Mouse (Mus musculus): ENCODE data around the gene Calhm2.

Calhm2 gene

GRCm38 (mm10) chr19:47137771-47138421 lies at the start of gene Calhm2:
Gene Calhm2 (minus strand): TSS chr19:47138294.
- DNase-seq (ENCODE audit: low read depth): no peak

GRCm38 (mm10) chr19:47186514-47187275 lies 48.6 kb upstream of the Calhm2 start:
- DNase-seq (ENCODE audit: low read depth): no peak

- no peak for DNase-seq (ENCODE audit: low read depth)
Measured at GRCm38 (mm10) chr19:47184736-47185135, 46.6 kb upstream of the Calhm2 start.

GRCm38 (mm10) chr19:47184221-47184620 lies 46.1 kb upstream of the Calhm2 start:
- no peak for DNase-seq (ENCODE audit: low read depth)

GRCm38 (mm10) chr19:47180011-47180410 lies 41.9 kb upstream of the Calhm2 start:
- no peak for DNase-seq (ENCODE audit: low read depth)

- DNase-seq (ENCODE audit: low read depth): no peak
Measured at GRCm38 (mm10) chr19:47179272-47179809, 41.2 kb upstream of the Calhm2 start.

- DNase-seq (ENCODE audit: low read depth): no peak
Measured at GRCm38 (mm10) chr19:47178431-47179271, 40.6 kb upstream of the Calhm2 start, which contains the start of gene Neurl1a. Gene Neurl1a (plus strand): TSS chr19:47178820.

- DNase-seq (ENCODE audit: low read depth): no peak
Measured at GRCm38 (mm10) chr19:47178001-47178400, 39.9 kb upstream of the Calhm2 start.

GRCm38 (mm10) chr19:47176916-47177505 lies 38.9 kb upstream of the Calhm2 start:
- DNase-seq (ENCODE audit: low read depth): no peak

GRCm38 (mm10) chr19:47175472-47175871 lies 37.4 kb upstream of the Calhm2 start:
- no peak for DNase-seq (ENCODE audit: low read depth)

GRCm38 (mm10) chr19:47174515-47174914 lies 36.4 kb upstream of the Calhm2 start:
- DNase-seq (ENCODE audit: low read depth): no peak

- peak; percentile 54 for DNase-seq (ENCODE audit: low read depth)
Measured at GRCm38 (mm10) chr19:47168793-47169412, 30.8 kb upstream of the Calhm2 start.

GRCm38 (mm10) chr19:47168223-47168622 lies 30.1 kb upstream of the Calhm2 start:
- DNase-seq (ENCODE audit: low read depth): peak; percentile 44

GRCm38 (mm10) chr19:47167617-47168214 lies 29.6 kb upstream of the Calhm2 start:
- DNase-seq (ENCODE audit: low read depth): no peak

GRCm38 (mm10) chr19:47166758-47167157 lies 28.7 kb upstream of the Calhm2 start:
- DNase-seq (ENCODE audit: low read depth): no peak

GRCm38 (mm10) chr19:47163176-47163744 lies 25.2 kb upstream of the Calhm2 start:
- DNase-seq (ENCODE audit: low read depth): no peak

- no peak for DNase-seq (ENCODE audit: low read depth)
Measured at GRCm38 (mm10) chr19:47161669-47162068, 23.6 kb upstream of the Calhm2 start.

GRCm38 (mm10) chr19:47157664-47158063 lies 19.6 kb upstream of the Calhm2 start, which contains the start of gene Calhm3:
Gene Calhm3 (minus strand): TSS chr19:47157764.
- DNase-seq (ENCODE audit: low read depth): no peak

- no peak for DNase-seq (ENCODE audit: low read depth)
Measured at GRCm38 (mm10) chr19:47153767-47154166, 15.7 kb upstream of the Calhm2 start.

- no peak for DNase-seq (ENCODE audit: low read depth)
Measured at GRCm38 (mm10) chr19:47152062-47152369, 13.9 kb upstream of the Calhm2 start.
